Mouse (Mus musculus): ENCODE measurements around the gene Ifnlr1. TPM values are rescaled to one million over a fixed set of nuclear protein-coding genes. Genes with fewer than 3 reads are reported as not detected.
"Not testable (repeated sequence)": the region's sequence is repeated elsewhere in the genome, so short reads cannot be mapped to it uniquely, and the experiment has no call there.

Gene Ifnlr1
- total RNA-seq (2021), result under 1 TPM; 0.21 to 0.23 TPM
- long read RNA-seq, experiment 1, result 0 reads
- long read RNA-seq, experiment 2, partial matches to known transcripts, result 2 of 2 reads
- long read RNA-seq, experiment 2, other reads (novel, unspliced or antisense), result 0 of 2 reads

DNA sequence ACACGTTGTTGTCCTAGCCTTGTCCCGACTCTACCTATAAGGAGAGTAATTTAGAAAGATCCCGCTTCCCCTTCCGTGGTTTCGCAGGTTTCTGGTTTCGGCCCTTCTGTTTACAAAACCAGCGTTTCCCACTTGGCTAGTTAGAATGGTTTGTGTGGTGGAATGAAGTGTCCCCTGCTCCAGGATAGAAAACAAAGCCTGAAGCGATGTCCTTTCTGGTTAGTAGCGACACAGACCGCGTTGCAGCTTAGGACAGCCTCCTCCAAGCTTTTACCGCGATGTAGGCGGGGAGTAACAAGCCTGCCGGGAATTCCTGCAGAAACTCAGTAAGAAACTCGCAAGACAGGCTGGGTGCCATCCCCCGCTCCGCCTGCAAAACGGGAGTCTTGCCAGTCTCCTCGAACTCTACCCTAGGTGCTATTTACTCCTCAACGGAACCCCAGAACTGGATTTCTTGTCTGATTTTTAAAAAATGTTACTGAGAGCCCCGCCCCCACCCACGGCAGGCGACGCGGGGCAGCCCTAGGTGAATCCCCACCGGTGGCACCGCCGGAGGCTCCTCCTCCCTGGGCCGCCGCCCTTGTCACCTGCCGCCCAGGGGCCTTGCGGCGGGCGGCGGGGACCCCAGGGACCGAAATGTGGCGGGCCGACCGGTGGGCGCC, at the start of gene Ifnlr1:
Ifnlr1 (plus strand) TSS at position 382 of the 662 bp plus-strand sequence.
- DNase-seq, result no peak

DNA sequence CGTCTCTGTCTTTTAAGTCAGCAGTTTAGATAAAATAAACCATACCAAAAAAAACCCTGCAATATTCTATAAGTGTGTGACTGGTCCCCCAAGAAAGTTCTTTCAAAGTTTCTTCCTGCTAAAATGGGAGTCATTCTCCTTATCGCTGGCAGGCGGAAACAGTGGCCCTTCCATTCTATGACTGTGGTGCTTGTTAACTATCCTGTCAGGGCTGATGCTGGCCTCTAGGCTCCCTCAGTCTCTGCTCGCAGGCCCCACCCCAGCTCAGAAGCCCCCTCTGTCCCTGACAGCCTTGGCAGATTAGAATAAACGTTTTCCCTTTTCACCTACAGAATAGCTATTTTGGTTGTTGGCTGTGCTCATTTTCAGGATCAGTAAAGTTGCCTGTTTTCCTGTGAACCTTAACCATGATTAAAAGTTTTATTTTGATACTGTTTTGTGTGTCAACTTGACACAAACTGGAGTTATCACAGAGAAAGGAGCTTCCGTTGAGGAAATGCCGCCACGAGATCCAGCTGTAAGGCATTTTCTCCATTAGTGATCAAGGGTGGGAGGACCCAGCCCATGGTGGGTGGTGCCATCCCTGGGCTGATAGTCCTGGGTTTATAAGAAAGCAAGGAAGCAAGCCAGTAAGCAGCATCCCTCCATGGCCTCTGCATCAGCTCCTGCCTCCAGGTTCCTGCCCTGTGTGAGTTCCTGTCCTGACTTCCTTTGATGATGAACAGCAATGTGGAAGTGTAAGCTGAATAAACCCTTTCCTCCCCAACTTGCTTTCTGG, 44.6 kb upstream of the Ifnlr1 start:
- DNase-seq, result not testable (repeated sequence)

GRCm38 (mm10) chr4:135645022-135645637, 41.0 kb upstream of the Ifnlr1 start:
- no peak for DNase-seq

DNA sequence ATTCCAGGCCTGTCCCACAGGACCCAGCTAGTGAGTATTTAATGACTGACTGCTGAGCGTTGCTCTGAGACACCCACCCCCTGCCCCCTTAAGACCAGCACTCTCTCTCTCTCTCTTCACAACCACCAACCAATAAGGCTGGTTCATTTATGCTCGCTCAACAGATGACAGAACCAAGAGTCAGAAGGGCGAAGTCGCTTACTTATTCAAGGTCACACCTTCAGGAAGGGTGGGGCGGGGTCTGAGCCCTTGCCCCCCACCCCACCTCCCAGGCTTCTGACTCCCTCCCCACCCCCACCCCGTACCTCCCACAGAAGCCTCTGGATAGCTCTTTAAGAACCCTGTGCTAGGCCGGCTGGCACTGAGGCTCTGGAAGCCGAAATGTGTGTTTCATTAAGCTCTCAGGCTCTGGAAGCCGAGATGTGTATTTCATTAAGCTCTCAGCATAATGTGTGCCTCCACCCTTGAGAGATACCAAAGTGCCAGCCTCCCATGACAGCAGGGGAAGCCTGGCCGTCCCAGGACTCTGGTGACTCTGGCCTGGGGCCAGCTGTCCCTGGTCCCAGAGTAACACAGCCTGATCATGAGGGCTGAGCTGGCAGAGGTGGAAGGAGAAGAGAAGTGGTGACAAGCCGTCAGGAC, 33.0 kb upstream of the Ifnlr1 start:
- DNase-seq, result peak; percentile 74

GRCm38 (mm10) chr4:135653956-135654355, 32.1 kb upstream of the Ifnlr1 start:
- DNase-seq, result no peak

GRCm38 (mm10) chr4:135655499-135655898, 30.6 kb upstream of the Ifnlr1 start:
- peak; percentile 41 for DNase-seq

DNA sequence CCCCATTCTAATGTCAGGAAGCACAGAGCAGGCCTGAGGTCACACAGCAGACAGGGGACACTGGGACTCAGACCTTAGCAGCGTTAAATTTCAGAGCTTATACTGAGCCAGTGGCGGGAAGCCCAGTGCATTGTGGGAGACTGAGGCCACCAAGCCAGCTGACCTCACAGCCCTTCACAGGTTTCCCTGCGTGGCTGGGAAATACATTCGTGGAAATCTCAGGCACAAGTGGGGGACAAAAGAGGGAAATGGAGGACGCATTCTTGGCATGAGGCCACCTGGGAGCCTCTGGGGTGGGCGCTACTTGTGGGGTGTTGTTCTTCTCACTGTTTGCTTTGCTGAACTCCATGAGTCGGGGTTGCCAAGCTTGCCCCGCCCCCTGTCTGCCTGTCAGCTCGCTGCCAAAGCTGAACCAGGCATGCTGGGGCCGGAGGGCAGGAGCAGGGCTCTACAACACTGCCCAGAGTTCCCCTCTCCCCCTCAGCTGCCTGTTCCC, 29.9 kb upstream of the Ifnlr1 start:
- DNase-seq, result no peak

DNA sequence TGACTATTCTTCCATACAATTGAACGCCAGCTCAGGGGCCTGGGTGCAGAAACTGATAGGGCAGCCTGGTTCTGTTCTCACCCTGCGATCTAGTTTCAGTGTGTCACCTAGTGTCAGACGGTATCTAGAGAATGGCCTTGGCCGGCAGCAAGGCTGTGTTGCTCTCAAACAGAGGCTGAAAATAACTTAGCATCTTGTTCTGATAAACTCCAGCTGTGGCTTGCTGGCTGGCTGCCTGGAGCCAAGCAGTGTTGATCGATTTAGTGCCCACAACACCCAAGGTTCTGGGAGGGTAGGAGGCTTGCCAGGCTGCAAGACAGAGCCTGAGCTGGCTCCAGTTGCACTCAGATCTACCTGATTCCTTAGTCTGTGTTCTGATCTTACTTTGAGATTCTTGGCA, 27.6 kb upstream of the Ifnlr1 start:
- DNase-seq, result no peak

DNA sequence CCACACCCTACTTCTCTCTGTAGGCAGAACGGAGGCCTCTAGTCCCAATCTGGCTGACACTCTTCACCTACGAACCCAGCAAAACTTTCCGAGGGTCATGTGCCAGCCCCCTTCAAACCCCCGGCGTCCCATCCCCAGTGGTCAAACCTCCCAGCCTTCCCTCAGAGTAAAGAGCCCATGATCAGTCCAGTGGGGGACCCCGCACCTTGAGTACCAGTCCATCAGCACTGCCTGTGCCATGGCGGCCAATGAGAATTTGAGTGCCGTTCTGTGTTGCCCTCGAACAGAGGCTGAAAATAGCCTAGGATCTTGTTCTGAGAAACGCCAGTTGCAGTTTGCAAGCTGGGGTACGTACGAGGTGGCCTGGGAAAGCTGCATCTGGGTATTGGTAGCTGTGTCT, 27.2 kb upstream of the Ifnlr1 start:
- no peak for DNase-seq

DNA sequence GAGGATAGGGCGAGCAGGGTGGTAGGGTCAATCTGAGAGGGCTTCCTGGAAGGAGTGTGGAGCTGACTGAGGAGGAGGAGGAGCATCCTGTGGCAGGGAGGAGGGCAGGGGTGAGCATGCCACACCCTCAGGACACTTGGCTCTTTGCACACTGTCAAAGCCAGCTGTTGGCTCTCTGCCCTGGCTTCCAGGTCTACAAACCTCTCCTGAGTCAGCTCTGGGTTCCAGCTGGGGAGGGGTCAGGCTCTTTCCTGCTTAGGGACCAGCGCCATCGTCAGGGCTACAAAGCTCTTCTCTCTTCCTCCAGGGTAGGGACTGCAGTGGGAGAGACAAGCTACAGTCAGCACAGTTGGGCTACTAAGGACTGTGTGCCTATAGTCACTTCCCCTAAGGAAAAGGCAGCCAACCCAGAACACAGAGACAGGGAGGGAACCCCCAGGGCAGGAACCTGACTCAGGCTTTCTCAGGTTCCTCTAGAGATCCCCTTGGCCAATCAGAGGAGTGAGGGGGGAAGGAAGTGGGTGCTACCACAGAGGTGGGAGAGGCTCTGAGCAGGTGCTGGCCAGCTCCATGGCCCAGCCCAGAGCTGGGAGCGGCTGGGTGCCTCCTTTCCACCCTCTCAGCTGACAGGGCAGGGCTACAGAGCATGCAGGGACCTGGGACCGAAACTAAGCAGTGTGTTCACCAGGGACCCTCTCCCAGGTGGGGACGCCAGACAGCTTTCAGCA, 24.8 kb upstream of the Ifnlr1 start:
- no peak for DNase-seq

DNA sequence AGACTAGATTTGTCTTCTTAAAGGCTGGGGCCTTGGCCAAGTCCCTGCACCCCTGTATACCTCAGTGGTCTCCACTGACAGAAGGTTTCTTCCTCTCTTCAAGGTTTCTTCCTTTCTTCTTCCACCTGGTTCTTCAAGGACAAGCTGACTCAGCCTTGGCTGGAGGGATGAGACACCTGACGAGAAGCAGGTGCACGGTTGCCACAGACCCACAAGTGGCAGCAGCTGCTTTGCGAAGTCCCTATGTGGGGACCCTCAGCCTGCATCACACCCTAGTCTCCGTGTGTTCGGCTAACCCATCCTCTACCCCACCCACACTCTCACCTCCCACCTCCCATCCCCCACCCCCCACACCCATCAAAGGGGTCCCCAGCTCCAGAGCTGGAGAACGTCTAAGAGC, 24.1 kb upstream of the Ifnlr1 start:
- no peak for DNase-seq

GRCm38 (mm10) chr4:135664656-135665055, 21.4 kb upstream of the Ifnlr1 start:
- DNase-seq, result no peak

DNA sequence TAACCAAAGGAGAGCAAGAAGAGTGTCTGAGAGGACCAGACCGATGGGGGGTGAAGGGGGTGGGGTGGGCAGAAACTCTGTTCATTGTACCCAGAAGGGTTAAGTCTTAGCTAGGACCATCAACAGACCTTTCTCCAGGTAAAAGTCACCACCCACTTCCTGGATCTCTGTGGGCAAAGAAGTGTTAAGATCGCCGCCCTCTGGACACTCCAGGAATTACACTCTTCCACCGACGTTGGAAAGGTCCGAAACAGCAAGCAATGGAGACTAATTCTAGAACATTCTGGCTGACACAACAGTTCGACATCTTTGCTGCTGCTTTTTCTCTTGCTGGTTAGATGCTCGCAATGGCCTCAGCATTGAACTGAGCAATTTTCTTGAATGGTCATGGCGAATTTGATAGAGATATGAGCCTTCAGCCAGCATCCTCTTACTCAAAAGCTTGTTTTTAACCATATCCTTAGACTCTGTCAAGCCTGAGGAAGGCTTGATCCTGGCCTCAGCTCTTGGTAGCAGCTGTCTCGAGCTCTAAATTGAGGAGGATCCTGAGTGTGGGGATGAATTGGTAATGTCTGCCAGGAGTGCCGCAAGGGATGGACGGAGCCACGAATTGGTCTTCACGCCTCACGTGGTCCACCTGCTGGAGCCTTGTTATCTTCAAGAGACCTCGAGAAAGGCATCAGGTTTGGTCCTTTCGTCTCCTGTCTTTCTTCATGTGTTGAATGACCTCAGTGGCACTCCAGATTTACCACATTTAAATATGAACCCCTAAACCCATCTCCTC, 19.7 kb upstream of the Ifnlr1 start:
- peak; percentile 35 for DNase-seq

- no peak for DNase-seq
These were observed 18.7 kb upstream of the Ifnlr1 start for GRCm38 (mm10) chr4:135667266-135667844.

GRCm38 (mm10) chr4:135673507-135673906, 12.6 kb upstream of the Ifnlr1 start:
- DNase-seq, result no peak

- DNase-seq, result no peak
These were observed 11.1 kb upstream of the Ifnlr1 start for GRCm38 (mm10) chr4:135674993-135675392.

DNA sequence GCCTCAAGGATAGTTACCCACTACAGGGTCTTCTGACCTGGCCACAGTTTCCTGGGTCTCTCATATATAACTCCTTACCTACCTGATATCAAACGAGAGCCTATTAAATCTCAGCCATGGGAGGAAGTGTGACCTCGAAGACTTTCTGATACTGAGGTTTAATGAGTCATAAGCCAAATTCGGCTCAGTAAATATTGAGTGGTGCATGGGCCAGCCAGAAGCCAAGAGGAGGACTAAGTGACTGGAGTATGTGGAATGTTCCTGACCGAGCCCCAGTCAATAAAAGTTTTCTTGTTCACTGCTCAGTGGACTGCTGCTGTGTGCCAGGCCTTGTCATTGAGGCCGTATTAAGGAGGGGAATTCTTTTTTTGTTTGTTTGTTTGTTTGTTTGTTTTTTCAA, 9.6 kb upstream of the Ifnlr1 start:
- no peak for DNase-seq

DNA sequence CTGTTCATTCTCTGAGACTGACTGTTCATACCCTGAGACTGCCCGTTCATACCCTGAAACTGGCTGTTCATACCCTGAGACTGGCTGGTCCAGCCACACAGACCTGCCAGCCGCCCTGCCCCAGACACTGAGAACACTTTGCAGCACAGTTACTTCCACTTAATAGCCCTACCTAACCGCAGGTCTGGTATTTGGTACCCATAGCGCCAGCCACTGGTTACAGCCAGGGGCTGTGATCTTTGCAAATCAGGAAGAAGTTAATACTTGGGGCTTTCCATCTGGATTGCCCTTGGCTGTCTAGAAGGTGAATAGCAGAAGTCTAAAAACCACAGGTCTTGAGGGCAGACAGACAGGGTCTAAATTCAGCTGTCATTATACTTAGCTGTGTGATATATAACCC, 6.8 kb upstream of the Ifnlr1 start:
- no peak for DNase-seq

GRCm38 (mm10) chr4:135681789-135682188, 4.3 kb upstream of the Ifnlr1 start:
- DNase-seq, result no peak

DNA sequence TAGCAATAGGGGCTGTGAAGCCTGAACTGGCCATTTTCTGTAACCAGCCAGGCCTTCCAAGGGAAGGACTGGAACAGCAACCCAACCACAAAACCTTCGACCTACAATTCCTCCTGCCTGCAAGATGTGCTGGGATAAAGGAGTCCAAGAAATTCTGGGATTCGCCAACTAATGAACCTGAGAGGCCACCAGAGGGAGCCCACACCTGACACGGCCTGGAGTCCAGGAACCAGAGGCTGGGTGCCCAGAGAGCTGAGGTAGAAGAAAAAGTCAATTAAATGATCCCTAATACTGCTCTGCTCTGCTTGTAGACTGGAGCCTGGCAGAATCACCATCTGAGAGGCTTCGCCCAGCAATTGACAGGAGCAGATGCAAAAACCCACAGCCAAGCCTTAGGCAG, 2.5 kb upstream of the Ifnlr1 start:
- DNase-seq, result no peak

- no peak for DNase-seq
These were observed 1.4 kb upstream of the Ifnlr1 start for GRCm38 (mm10) chr4:135684731-135685130.
